In the genomic region with DNA sequence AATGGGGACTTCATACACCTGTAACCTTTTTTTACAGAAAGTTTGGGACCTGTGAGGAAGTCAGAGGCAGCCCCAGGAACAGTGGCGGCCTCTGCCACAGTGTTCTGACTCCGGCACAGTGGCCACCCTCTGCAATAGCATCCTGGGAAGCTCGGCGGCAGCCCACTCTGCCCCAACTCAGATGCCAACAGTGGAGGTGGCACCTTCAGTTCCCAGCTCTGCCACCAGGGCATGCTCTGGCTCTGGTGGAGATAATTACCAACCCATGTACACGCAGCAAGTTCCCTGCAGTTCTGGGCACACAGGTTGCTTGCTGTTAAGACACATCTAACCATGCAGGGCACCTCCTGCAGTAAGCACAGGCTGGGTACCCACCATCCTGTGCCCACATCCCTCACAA, we compare ENCODE assay signal across 8 mouse cellular contexts. TPM values are rescaled to one million over a fixed set of nuclear protein-coding genes. Genes with fewer than 3 reads are reported as not detected.
DNase-seq lines count a peak whose midpoint lies in the region; ATAC-seq and TF ChIP-seq lines count a peak whose summit lies in the region.

No protein-coding gene starts in this region.

- no peak for ATAC-seq in CD4-positive, CD25-positive, alpha-beta regulatory T cell, adult 4 months

- H3K79me3 ChIP-seq in C2C12 (ENCODE audit: low read depth): no peaks in the 10 kb centered on the region

- no peaks in the 10 kb centered on the region for H3K4me1 ChIP-seq in cortical plate, adult 2 months (ENCODE audit: control insufficient read depth, insufficient read depth, low read length)

- no peak overlapping the region for H3K27ac ChIP-seq in layer of hippocampus, adult 2 months
- H3K27ac ChIP-seq in cortical plate, adult 2 months (ENCODE audit: insufficient read depth, low read length): no peak overlapping the region

- H3K79me2 ChIP-seq in C2C12 (ENCODE audit: control insufficient read depth, insufficient read depth): no peaks in the 10 kb centered on the region

- TF ChIP-seq CTCF in layer of hippocampus, adult 2 months (conservative IDR thresholded peaks at IDR 0.05): peak; percentile 85
- TF ChIP-seq CTCF in C2C12 (IDR thresholded peaks at IDR 0.05; ENCODE audit: control insufficient read depth, insufficient read depth, insufficient read length): peak; percentile 9
- TF ChIP-seq CTCF in cortical plate, adult 2 months (IDR thresholded peaks at IDR 0.05; ENCODE audit: extremely low read depth, insufficient read depth, low read length): peak; percentile 52

- no peaks in the 10 kb centered on the region for H3K27me3 ChIP-seq in C2C12 (ENCODE audit: control insufficient read depth, insufficient read depth, insufficient read length)

- no peak overlapping the region for H3ac ChIP-seq in C2C12 (ENCODE audit: control insufficient read depth, insufficient read length, low read depth)

- TF ChIP-seq POLR2A in cortical plate, adult 2 months (IDR thresholded peaks at IDR 0.05; ENCODE audit: extremely low read depth, insufficient read depth, low read length): no peak

- peak; percentile 8 for DNase-seq in CD4-positive, CD25-positive, alpha-beta regulatory T cell, adult 2 months (ENCODE audit: low read depth, low spot score)
- peak in 1 of 2 experiments; percentile 46 for DNase-seq in layer of hippocampus, adult 2 months (ENCODE audit: low spot score in 2 of 2)
- no peak for DNase-seq in layer of hippocampus, adult 9-10 months (ENCODE audit: low spot score)
- no peak for DNase-seq in embryo, embryonic 10 days (ENCODE audit: low spot score)
- DNase-seq in c-Kit-positive CD71-positive TER-119-positive erythroid progenitor cells, embryonic 14.5 days (ENCODE audit: low spot score): no peak

- H3K36me3 ChIP-seq in C2C12 (ENCODE audit: control insufficient read depth, insufficient read depth): no peaks in the 10 kb centered on the region

- no peak overlapping the region for H3K4me3 ChIP-seq in layer of hippocampus, adult 2 months
- no peak overlapping the region for H3K4me3 ChIP-seq in C2C12 (ENCODE audit: insufficient read depth, poor library complexity, severe bottlenecking)
- H3K4me3 ChIP-seq in cortical plate, adult 2 months (ENCODE audit: insufficient read depth, low read length): no peak overlapping the region

TF ChIP-seq in C2C12, 6 proteins besides CTCF, POLR2A, EP300 and RAD21:
- no peak for TF ChIP-seq CEBPB (IDR thresholded peaks at IDR 0.05; ENCODE audit: low read depth)
- no peak for TF ChIP-seq MAX (IDR thresholded peaks at IDR 0.05)
- TF ChIP-seq MYOD1 (IDR thresholded peaks at IDR 0.05; ENCODE audit: control insufficient read depth, insufficient read length, low read depth): no peak
- no peak for TF ChIP-seq MYOG (IDR thresholded peaks at IDR 0.05; ENCODE audit: control insufficient read depth, extremely low read depth, insufficient read length)
- TF ChIP-seq USF1 (IDR thresholded peaks at IDR 0.05; ENCODE audit: low read depth): no peak
- no peak for TF ChIP-seq FOSL1 (IDR thresholded peaks at IDR 0.05; ENCODE audit: insufficient read depth, low read length, poor library complexity, severe bottlenecking)

RNA-seq across cellular contexts. Expression of a gene that starts 55.7 kb away (rescaled TPM):
- polyA plus RNA-seq in CD4-positive, CD25-positive, alpha-beta regulatory T cell, adult 4 months (2017; shearing (Covaris generic)): 1 to 10 TPM in 1 of 2 experiments, under 1 TPM in 1; 0.96 to 1.9 TPM
- 10 to 100 TPM in 1 of 2 experiments, 1 to 10 TPM in 1; 8.8 to 11.9 TPM for total RNA-seq in layer of hippocampus, adult 2 months (2021)
- 0.26 TPM for polyA plus RNA-seq in C2C12 (2012; fragmentation: generic; extraction: Trizol)
- polyA plus RNA-seq in cortical plate, adult 2 months (2012; rRNA removed): 22.9 and 30.1 TPM in 2 replicates

Comparison
In these comparisons a context has a peak if more than half of its experiments do, and no peak if none do; other contexts are left out.
1. CTCF ChIP-seq: peak in every context shown above with its lines; median percentile 85 in layer of hippocampus, adult 2 months; 52 in cortical plate, adult 2 months; 9 in C2C12.